Mouse (Mus musculus): ENCODE data around the gene Trim66. TPM values are rescaled to one million over a fixed set of nuclear protein-coding genes. Genes with fewer than 3 reads are reported as not detected.

The Trim66 gene
- total RNA-seq, 2 experiments from 2014 or later, result 0.02 to 0.12 TPM

- no peak for DNase-seq
- intact Hi-C loops (cut with DNase I), result loop anchor here (5.0 kb wide), 1 partner anchor 50 kb away; the partner anchor contains the start of gene Rpl27a
Measured at GRCm38 (mm10) chr7:109467591-109467990, 40.3 kb downstream of the Trim66 start.

GRCm38 (mm10) chr7:109460698-109461097, 47.2 kb downstream of the Trim66 start:
- intact Hi-C loops (cut with DNase I), result no loop called here
- no peak for DNase-seq

GRCm38 (mm10) chr7:109456563-109456962, 51.4 kb downstream of the Trim66 start:
- intact Hi-C loops (cut with DNase I), result no loop called here

GRCm38 (mm10) chr7:109455748-109456147, 52.2 kb downstream of the Trim66 start:
- intact Hi-C loops (cut with DNase I), result no loop called here
- no peak for DNase-seq

More at GRCm38 (mm10) chr7:109456563-109456962, 51.4 kb downstream of the Trim66 start:
- no peak for DNase-seq

GRCm38 (mm10) chr7:109454856-109455255, 53.1 kb downstream of the Trim66 start:
- intact Hi-C loops (cut with DNase I), result no loop called here
- no peak for DNase-seq

- intact Hi-C loops (cut with DNase I), result no loop called here
- DNase-seq, result no peak
Measured at GRCm38 (mm10) chr7:109448060-109448459, 59.9 kb downstream of the Trim66 start.

- DNase-seq, result peak; percentile 44 to 53
- intact Hi-C loops (cut with DNase I), result no loop called here
Measured at GRCm38 (mm10) chr7:109445012-109445411, 62.9 kb downstream of the Trim66 start.

GRCm38 (mm10) chr7:109442739-109443138, 65.2 kb downstream of the Trim66 start:
- intact Hi-C loops (cut with DNase I), result no loop called here
- DNase-seq, result no peak

GRCm38 (mm10) chr7:109440697-109441269, 67.2 kb downstream of the Trim66 start:
- intact Hi-C loops (cut with DNase I), result no loop called here
- no peak for DNase-seq

GRCm38 (mm10) chr7:109438781-109439591, 68.9 kb downstream of the Trim66 start, which contains the start of gene Stk33:
Stk33 (minus strand) TSS chr7:109439081.
- intact Hi-C loops (cut with DNase I), result no loop called here
- peak; percentile 46 to 59 for DNase-seq

GRCm38 (mm10) chr7:109424422-109425159, 83.3 kb downstream of the Trim66 start:
- intact Hi-C loops (cut with DNase I), result loop anchor here (1.0 to 5.0 kb wide), 3 partner anchors 192 to 326 kb away; no protein-coding TSS in a partner anchor
- DNase-seq, result no peak

GRCm38 (mm10) chr7:109422803-109423202, 85.1 kb downstream of the Trim66 start:
- DNase-seq, result no peak
- intact Hi-C loops (cut with DNase I), result loop anchor here (5.0 kb wide), 1 partner anchor 191 kb away; no protein-coding TSS in a partner anchor

- intact Hi-C loops (cut with DNase I), result no loop called here
- DNase-seq, result no peak
Measured at GRCm38 (mm10) chr7:109405491-109405890, 102.4 kb downstream of the Trim66 start.

GRCm38 (mm10) chr7:109399299-109399698, 108.6 kb downstream of the Trim66 start:
- DNase-seq, result no peak
- intact Hi-C loops (cut with DNase I), result no loop called here

Small RNA genes within 50 kb of the gene (microRNA-seq; reads per million reads assigned to microRNA genes)
- 0 reads per million in 2 experiments for gene Gm47284

Other genes with a start within 250 kb of the Trim66 start
- gene Stk33, start 69.1 kb downstream of the Trim66 start, total RNA-seq (2021), result under 1 TPM in 1 of 2 experiments, not detected in 1; 0.17 TPM
- gene Rpl27a, start 11.0 kb upstream of the Trim66 start, total RNA-seq (2021), result 100 to 1,000 TPM; 100 to 103 TPM
- 10 to 100 TPM; 33.5 to 35.2 TPM for gene St5, start 195.5 kb upstream of the Trim66 start, total RNA-seq (2021)
- 10 to 100 TPM; 12.1 to 12.4 TPM for gene Akip1, start 195.6 kb upstream of the Trim66 start, total RNA-seq (2021)
- gene BC051019, start 215.7 kb upstream of the Trim66 start, total RNA-seq (2021), result under 1 TPM in 1 of 2 experiments, not detected in 1; 0.38 TPM
- not detected for gene Ascl3, start 223.6 kb upstream of the Trim66 start, total RNA-seq (2021)
- gene Tmem9b, start 244.7 kb upstream of the Trim66 start, total RNA-seq (2021), result 10 to 100 TPM; 32.3 to 33.7 TPM

All from heart, postnatal 14 days (tissue).